Mouse (Mus musculus): Measurements from ENCODE around the gene Btf3. TPM values are rescaled to one million over a fixed set of nuclear protein-coding genes. Genes with fewer than 3 reads are reported as not detected.

The Btf3 gene
- total RNA-seq (2021), result 100 to 1,000 TPM; 190 to 219 TPM

GRCm38 (mm10) chr13:98316480-98317245 lies at the start of gene Btf3:
TSS of gene Btf3 (minus strand) at chr13:98317006.
- DNase-seq (ENCODE audit: low spot score), result peak; percentile 88
- intact Hi-C loops (cut with DNase I), result no loop called here

DNA sequence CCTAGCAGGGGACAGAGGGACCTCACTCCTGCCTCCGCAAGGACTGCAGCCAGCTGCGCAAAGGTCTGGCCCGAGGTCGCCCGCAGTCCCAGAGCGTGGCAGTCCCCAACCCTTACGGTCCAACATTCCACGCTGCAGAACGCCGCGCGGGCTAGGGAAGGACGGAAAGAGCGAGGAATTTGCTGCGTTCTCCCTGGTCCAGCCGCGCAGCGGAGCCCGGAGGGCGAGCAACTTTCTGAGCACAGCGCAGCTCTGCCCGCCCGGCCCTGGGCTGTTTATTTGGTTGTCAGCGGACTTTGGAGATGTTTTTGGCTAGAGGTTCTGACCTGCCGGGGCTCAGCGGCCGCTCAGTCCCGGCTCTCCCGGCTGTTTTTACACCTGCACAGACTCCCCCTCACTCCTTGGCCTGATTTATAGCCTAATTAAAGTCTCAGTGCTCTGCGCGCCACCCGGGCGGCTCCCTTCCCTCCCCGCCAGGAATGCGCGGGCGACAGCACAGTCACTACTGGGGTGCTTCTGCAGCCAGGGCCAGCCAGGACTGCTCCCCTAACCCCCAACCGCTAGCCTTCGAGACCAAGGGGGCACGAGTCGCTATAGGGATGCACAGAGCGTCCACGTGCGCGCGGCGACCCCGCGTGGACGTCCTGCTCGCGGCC lies 49.1 kb upstream of the Btf3 start:
- intact Hi-C loops (cut with DNase I), result no loop called here
- no peak for DNase-seq (ENCODE audit: low spot score)

GRCm38 (mm10) chr13:98365081-98365480 lies 48.3 kb upstream of the Btf3 start:
- DNase-seq (ENCODE audit: low spot score), result no peak
- intact Hi-C loops (cut with DNase I), result no loop called here

DNA sequence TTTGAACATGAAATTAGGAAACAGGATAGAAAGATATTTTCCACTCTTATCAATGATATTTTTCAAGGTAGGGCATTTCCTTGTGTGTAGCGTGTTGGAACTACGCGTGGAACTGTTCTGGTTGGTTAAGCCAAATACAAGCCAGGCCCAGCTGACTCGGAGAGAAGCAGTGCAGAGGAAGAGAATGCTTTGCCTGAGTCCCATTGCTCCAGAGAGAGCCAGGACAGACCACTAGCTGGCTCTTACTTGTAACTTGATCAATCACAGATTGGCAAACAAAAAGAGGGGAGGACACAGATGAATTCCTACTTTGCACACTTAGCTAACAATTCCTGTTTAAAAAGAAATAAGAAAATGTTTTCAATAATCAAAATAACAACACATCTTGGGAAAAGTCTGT lies 46.2 kb upstream of the Btf3 start:
- intact Hi-C loops (cut with DNase I), result no loop called here
- no peak for DNase-seq (ENCODE audit: low spot score)

DNA sequence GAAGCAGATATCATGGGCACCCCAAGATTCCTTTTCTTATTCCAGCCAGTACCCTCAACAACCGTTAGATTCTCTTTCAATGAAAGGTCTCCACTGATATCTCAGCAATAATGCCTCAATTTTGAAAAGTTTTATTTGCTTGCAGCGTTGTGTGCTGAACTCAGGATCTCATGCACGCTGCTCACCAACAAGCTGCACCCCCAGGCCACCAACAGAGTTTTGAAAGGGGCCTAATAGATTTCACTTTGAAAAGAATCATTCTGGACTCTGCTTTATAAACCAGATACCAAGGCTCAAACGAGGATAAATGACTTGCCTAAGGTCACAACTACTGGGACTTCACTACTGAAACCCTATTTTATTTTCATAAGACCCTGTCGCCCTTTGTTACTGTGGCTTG lies 44.4 kb upstream of the Btf3 start:
- no peak for DNase-seq (ENCODE audit: low spot score)
- intact Hi-C loops (cut with DNase I), result no loop called here

GRCm38 (mm10) chr13:98360391-98360790 lies 43.6 kb upstream of the Btf3 start:
- intact Hi-C loops (cut with DNase I), result no loop called here
- no peak for DNase-seq (ENCODE audit: low spot score)

- DNase-seq (ENCODE audit: low spot score), result no peak
- intact Hi-C loops (cut with DNase I), result loop anchor here (5.0 kb wide), 1 partner anchor 213 kb away; no protein-coding TSS in a partner anchor
These were observed 42.5 kb upstream of the Btf3 start for GRCm38 (mm10) chr13:98359337-98359736.

GRCm38 (mm10) chr13:98358424-98359181 lies 41.8 kb upstream of the Btf3 start:
- no peak for DNase-seq (ENCODE audit: low spot score)
- intact Hi-C loops (cut with DNase I), result loop anchor here (5.0 kb wide), 1 partner anchor 214 kb away; no protein-coding TSS in a partner anchor

GRCm38 (mm10) chr13:98357433-98358423 lies 40.9 kb upstream of the Btf3 start:
- intact Hi-C loops (cut with DNase I), result loop anchor here (5.0 kb wide), 1 partner anchor 215 kb away; no protein-coding TSS in a partner anchor

DNA sequence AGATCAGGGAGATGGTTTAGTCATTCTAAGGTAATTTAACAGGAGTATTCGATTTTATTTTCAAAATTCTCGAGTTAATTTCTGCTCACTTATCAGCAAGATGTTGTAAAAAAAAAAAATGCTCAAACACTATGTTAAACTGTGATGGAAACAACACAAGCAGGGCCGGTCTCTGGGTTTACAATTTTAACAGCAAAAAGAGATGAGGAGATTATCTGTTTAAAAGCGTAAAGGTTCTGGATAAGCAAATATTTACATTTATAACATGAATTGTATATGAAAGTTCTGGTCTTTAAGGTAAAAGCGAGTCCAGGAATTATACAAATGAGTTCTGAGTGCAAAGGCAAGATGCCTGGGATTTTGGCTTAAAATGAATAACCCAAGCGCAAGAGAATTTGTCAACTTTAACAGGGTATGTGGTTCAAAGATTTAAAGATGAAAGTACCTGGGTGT lies 40.2 kb upstream of the Btf3 start:
- no peak for DNase-seq (ENCODE audit: low spot score)
- intact Hi-C loops (cut with DNase I), result loop anchor here (5.0 kb wide), 1 partner anchor 215 kb away; no protein-coding TSS in a partner anchor

More at GRCm38 (mm10) chr13:98357433-98358423, 40.9 kb upstream of the Btf3 start:
- DNase-seq (ENCODE audit: low spot score), result no peak

DNA sequence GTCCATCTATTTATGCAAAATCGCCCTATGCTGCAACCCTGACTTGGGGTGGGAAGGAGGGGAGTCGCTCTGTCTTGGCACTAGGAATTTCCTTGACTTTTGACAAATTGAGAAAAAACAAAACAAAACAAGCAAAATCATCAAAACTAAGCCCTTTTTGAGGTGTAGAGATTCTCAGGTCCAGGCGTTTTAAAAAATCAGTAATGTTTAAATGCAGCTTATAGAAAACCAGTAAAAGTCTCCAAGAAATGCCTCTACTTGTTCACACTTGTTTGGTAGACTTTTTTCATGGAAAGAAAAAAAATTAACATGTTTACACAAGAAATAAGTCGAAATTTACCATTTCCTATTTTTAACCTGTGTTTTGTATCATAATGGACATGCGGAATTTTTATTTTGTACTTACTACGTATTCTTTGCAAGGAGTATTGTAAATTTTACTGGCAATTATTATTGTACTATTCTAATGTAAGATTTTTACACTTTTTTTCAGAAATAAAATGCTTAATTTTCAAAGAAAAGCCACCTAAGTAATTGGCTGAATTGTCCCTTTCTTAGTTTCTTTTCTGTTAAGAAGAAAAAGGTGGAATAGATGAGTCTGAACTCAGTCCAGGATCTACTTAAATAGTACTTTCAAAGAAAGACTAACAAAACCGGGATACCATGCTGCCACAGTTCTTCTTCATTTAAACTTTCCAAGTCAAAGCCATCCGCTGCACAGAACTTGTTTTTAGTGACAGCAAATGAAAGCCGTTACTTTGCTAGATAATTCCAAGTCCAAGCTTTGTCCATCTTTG lies 39.6 kb upstream of the Btf3 start:
- DNase-seq (ENCODE audit: low spot score), result no peak
- intact Hi-C loops (cut with DNase I), result loop anchor here (5.0 kb wide), 1 partner anchor 216 kb away; no protein-coding TSS in a partner anchor

DNA sequence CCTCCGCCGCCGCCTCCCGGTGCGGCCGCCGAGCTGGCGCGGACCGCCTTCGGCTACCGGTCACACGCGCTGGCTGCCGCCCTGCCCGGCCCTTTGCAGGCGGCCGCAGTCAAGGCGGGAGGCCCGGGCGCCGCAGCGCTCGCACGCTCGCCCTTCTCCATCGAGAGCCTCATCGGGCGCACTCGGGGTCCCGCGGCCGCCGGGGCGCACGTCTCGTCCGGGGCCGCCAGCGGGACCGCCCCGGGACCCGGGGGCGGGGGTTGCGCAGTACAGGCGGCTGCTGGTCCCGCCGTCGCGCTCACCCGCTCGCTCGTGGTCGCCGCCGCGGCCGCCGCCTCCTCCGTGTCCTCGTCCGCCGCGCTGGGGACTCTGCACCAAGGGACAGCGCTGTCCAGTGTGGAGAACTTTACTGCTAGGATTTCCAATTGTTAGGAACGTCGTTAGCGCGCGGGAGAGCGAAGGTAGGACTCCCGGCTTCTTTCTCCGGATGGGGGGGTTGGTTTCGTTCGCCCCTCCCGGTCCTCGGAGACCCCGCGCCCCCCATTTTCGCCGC lies 38.8 kb upstream of the Btf3 start:
- intact Hi-C loops (cut with DNase I), result loop anchor here (5.0 kb wide), 1 partner anchor 217 kb away; no protein-coding TSS in a partner anchor
- DNase-seq (ENCODE audit: low spot score), result no peak

DNA sequence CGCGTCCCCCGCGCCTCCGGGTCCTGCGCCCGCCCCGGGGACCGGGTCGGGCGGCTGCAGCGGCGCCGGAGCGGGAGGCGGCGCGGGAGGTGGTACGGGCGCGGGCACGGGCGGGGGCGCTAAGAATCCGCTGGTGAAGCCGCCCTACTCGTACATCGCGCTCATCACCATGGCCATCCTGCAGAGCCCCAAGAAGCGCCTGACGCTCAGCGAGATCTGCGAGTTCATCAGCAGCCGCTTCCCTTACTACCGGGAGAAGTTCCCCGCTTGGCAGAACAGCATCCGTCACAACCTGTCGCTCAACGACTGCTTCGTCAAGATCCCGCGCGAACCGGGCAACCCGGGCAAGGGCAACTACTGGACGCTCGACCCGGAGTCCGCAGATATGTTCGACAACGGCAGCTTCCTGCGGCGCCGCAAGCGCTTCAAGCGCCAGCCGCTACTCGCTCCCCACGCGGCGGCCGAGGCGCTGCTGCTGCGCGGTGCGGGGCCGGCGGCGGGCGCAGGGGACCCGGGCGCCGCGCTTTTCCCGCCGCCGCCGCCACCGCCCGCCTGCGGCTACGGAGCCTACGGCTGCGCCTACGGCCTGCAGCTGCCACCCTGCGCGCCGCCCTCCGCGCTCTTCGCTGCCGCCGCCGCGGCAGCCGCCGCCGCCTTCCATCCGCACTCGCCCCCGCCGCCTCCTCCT lies 38.2 kb upstream of the Btf3 start:
- intact Hi-C loops (cut with DNase I), result loop anchor here (5.0 kb wide), 2 partner anchors 147 to 217 kb away; no protein-coding TSS in a partner anchor
- DNase-seq (ENCODE audit: low spot score), result no peak

GRCm38 (mm10) chr13:98354090-98354801 lies 37.4 kb upstream of the Btf3 start, which contains the start of gene Foxd1:
TSS of gene Foxd1 (plus strand) at chr13:98354242.
- intact Hi-C loops (cut with DNase I), result loop anchor here (5.0 kb wide), 1 partner anchor 148 kb away; no protein-coding TSS in a partner anchor
- no peak for DNase-seq (ENCODE audit: low spot score)

- intact Hi-C loops (cut with DNase I), result loop anchor here (5.0 kb wide), 1 partner anchor 149 kb away; no protein-coding TSS in a partner anchor
- DNase-seq (ENCODE audit: low spot score), result no peak
These were observed 36.9 kb upstream of the Btf3 start for GRCm38 (mm10) chr13:98353709-98354089.

- intact Hi-C loops (cut with DNase I), result loop anchor here (5.0 kb wide), 1 partner anchor 150 kb away; no protein-coding TSS in a partner anchor
- no peak for DNase-seq (ENCODE audit: low spot score)
These were observed 35.7 kb upstream of the Btf3 start for GRCm38 (mm10) chr13:98352381-98352975.

Data from heart, postnatal 25 days (tissue).